Mouse (Mus musculus): ENCODE results near the gene Bank1.
A peak's percentile ranks its signal among the peaks of the same experiment; 100 is the strongest.

Gene Bank1

GRCm38 (mm10) chr3:136254713-136255112 is 71.2 kb downstream of the Bank1 start:
- no peak for DNase-seq (ENCODE audit: inconsistent ontology term)

- no peak for DNase-seq (ENCODE audit: inconsistent ontology term)
These were observed 73.0 kb downstream of the Bank1 start for GRCm38 (mm10) chr3:136252820-136253219.

- no peak for DNase-seq (ENCODE audit: inconsistent ontology term)
These were observed 74.3 kb downstream of the Bank1 start for GRCm38 (mm10) chr3:136251578-136251977.

GRCm38 (mm10) chr3:136247331-136247730 is 78.5 kb downstream of the Bank1 start:
- no peak for DNase-seq (ENCODE audit: inconsistent ontology term)

- no peak for DNase-seq (ENCODE audit: inconsistent ontology term)
These were observed 80.9 kb downstream of the Bank1 start for GRCm38 (mm10) chr3:136244931-136245330.

GRCm38 (mm10) chr3:136238790-136239189 is 87.1 kb downstream of the Bank1 start:
- no peak for DNase-seq (ENCODE audit: inconsistent ontology term)

GRCm38 (mm10) chr3:136233507-136233906 is 92.4 kb downstream of the Bank1 start:
- DNase-seq (ENCODE audit: inconsistent ontology term), result no peak

GRCm38 (mm10) chr3:136230602-136231151 is 95.2 kb downstream of the Bank1 start:
- no peak for DNase-seq (ENCODE audit: inconsistent ontology term)

GRCm38 (mm10) chr3:136189661-136190228 is 136.1 kb downstream of the Bank1 start:
- no peak for DNase-seq (ENCODE audit: inconsistent ontology term)

- DNase-seq (ENCODE audit: inconsistent ontology term), result peak; percentile 62
These were observed 139.2 kb downstream of the Bank1 start for GRCm38 (mm10) chr3:136186548-136187113.

- DNase-seq (ENCODE audit: inconsistent ontology term), result peak; percentile 60
These were observed 154.2 kb downstream of the Bank1 start for GRCm38 (mm10) chr3:136171631-136172030.

- peak; percentile 66 for DNase-seq (ENCODE audit: inconsistent ontology term)
These were observed 157.8 kb downstream of the Bank1 start for GRCm38 (mm10) chr3:136168071-136168470.

GRCm38 (mm10) chr3:136166671-136167070 is 159.2 kb downstream of the Bank1 start:
- DNase-seq (ENCODE audit: inconsistent ontology term), result no peak

GRCm38 (mm10) chr3:136166033-136166361 is 159.9 kb downstream of the Bank1 start:
- DNase-seq (ENCODE audit: inconsistent ontology term), result no peak

GRCm38 (mm10) chr3:136165167-136166032 is 160.5 kb downstream of the Bank1 start:
- DNase-seq (ENCODE audit: inconsistent ontology term), result no peak

- DNase-seq (ENCODE audit: inconsistent ontology term), result no peak
These were observed 167.8 kb downstream of the Bank1 start for GRCm38 (mm10) chr3:136158059-136158458.

- DNase-seq (ENCODE audit: inconsistent ontology term), result peak; percentile 49
These were observed 170.3 kb downstream of the Bank1 start for GRCm38 (mm10) chr3:136155555-136155954.

GRCm38 (mm10) chr3:136150886-136151285 is 175.0 kb downstream of the Bank1 start:
- DNase-seq (ENCODE audit: inconsistent ontology term), result peak; percentile 27

- DNase-seq (ENCODE audit: inconsistent ontology term), result no peak
These were observed 178.7 kb downstream of the Bank1 start for GRCm38 (mm10) chr3:136147166-136147565.

GRCm38 (mm10) chr3:136132013-136132412 is 193.9 kb downstream of the Bank1 start:
- DNase-seq (ENCODE audit: inconsistent ontology term), result peak; percentile 13

- no peak for DNase-seq (ENCODE audit: inconsistent ontology term)
These were observed 210.2 kb downstream of the Bank1 start for GRCm38 (mm10) chr3:136115478-136116215.

Measured in Muller cell, postnatal 12 days (primary cell).